Mouse (Mus musculus) 3134 (cell line): ENCODE results near the gene Cav3.

Experiments used
- DNase-seq: peaks from one replicate; pipeline ENCODE4 v3.0.0-alpha.2; 2011; ENCODE audit warnings: low spot score; ENCODE audit not compliant: insufficient read length; ENCODE audit errors: extremely low read depth

Gene Cav3

GRCm38 (mm10) chr6:112494620-112495081 is 35.3 kb downstream of the Cav3 start:
- no peak for DNase-seq

GRCm38 (mm10) chr6:112495219-112495618 is 35.9 kb downstream of the Cav3 start:
- DNase-seq, result no peak

- DNase-seq, result no peak
Measured at GRCm38 (mm10) chr6:112496291-112497060, 37.2 kb downstream of the Cav3 start.

- no peak for DNase-seq
Measured at GRCm38 (mm10) chr6:112497456-112497855, 38.2 kb downstream of the Cav3 start.

- no peak for DNase-seq
Measured at GRCm38 (mm10) chr6:112498716-112499115, 39.4 kb downstream of the Cav3 start.

- no peak for DNase-seq
Measured at GRCm38 (mm10) chr6:112499456-112499855, 40.2 kb downstream of the Cav3 start.

- DNase-seq, result no peak
Measured at GRCm38 (mm10) chr6:112501156-112501555, 41.9 kb downstream of the Cav3 start.

GRCm38 (mm10) chr6:112507617-112508016 is 48.3 kb downstream of the Cav3 start:
- no peak for DNase-seq

GRCm38 (mm10) chr6:112509590-112510131 is 50.4 kb downstream of the Cav3 start:
- no peak for DNase-seq

- DNase-seq, result no peak
Measured at GRCm38 (mm10) chr6:112510346-112510745, 51.0 kb downstream of the Cav3 start.

- no peak for DNase-seq
Measured at GRCm38 (mm10) chr6:112514591-112514990, 55.3 kb downstream of the Cav3 start.

- no peak for DNase-seq
Measured at GRCm38 (mm10) chr6:112516496-112516895, 57.2 kb downstream of the Cav3 start.

GRCm38 (mm10) chr6:112517572-112517971 is 58.3 kb downstream of the Cav3 start:
- no peak for DNase-seq

- no peak for DNase-seq
Measured at GRCm38 (mm10) chr6:112517991-112518390, 58.7 kb downstream of the Cav3 start.
